Mouse (Mus musculus): ENCODE measurements around the gene Srf.

Gene Srf

DNA sequence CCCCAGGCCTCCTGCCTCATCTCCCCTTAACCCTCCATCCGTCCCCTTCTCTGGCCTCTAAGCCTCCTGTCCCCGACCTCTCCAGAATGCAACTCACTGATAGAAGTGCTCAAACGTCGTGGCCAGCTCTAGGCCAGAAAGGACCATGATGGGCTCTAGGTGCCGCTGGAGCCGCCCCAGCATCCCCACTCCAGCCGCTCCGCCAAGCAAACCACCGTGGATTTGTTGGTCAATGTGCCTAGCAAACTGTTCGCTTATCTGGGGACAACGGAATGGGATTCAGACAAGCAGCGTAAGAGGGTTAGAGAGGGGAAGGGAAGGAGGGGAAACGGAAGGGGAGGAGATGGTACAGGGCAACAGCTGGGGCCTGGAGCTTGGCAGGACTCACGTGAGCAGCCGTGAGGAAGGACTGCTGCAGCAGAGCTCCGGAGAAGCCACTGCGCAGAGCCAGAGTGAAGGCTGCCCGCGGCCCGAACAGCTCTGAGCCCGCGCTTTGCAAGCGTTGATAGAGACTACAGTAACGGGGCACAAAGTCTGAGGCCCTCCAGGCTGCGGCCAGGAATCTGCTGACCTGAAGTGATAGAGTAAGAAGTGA, 35.5 kb downstream of the Srf start:
- no peak for DNase-seq (ENCODE audit: low read depth, low spot score)

- DNase-seq (ENCODE audit: low read depth, low spot score), result no peak
These were observed 36.0 kb downstream of the Srf start for GRCm38 (mm10) chr17:46519971-46520370.

GRCm38 (mm10) chr17:46513329-46513728, 42.6 kb downstream of the Srf start:
- DNase-seq (ENCODE audit: low read depth, low spot score), result no peak

GRCm38 (mm10) chr17:46511059-46511710, 44.8 kb downstream of the Srf start:
- no peak for DNase-seq (ENCODE audit: low read depth, low spot score)

DNA sequence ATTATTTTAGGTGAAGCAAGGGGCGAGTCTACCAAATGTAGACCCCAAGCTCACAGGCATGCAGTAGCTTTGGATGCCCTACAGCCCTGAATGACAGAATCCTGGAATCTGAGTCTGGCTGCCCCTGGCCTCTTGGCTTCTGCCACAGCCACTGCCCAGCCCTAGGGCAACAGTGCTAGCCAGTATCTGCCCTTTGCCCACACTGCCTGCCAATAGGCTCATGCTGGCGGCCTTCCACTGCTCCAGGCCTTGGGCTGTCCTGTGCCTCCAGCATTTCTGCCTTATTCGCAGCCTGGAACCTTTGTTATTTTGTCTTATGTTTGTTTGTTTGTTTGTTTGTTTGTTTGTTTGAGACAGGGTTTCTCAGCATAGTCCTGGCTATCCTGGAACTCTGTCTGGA, 50.4 kb downstream of the Srf start:
- no peak for DNase-seq (ENCODE audit: low read depth, low spot score)

- no peak for DNase-seq (ENCODE audit: low read depth, low spot score)
These were observed 51.9 kb downstream of the Srf start for GRCm38 (mm10) chr17:46503847-46504638.

DNA sequence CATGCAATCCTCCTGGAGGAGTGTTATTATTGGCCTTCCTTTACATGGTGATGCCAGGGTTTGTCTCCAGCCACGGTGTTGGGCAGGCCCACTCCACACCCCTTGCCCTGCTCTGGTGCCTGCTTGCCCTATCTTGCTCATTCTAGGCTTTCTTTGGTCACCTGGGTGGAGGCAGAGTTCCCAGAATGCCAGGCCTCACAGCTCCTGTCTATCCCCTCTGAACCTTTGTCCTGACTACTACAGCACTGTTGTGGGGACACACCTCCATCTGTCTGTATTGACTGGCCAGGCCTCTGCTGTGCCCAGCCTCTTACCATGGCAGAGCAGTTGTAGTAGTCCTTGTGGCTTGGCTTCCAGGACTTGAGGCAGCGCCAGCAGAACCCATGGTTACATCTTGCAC, 53.2 kb downstream of the Srf start:
- DNase-seq (ENCODE audit: low read depth, low spot score), result no peak
